Comparison of ENCODE assay signal across 8 mouse cellular contexts in the genomic region with DNA sequence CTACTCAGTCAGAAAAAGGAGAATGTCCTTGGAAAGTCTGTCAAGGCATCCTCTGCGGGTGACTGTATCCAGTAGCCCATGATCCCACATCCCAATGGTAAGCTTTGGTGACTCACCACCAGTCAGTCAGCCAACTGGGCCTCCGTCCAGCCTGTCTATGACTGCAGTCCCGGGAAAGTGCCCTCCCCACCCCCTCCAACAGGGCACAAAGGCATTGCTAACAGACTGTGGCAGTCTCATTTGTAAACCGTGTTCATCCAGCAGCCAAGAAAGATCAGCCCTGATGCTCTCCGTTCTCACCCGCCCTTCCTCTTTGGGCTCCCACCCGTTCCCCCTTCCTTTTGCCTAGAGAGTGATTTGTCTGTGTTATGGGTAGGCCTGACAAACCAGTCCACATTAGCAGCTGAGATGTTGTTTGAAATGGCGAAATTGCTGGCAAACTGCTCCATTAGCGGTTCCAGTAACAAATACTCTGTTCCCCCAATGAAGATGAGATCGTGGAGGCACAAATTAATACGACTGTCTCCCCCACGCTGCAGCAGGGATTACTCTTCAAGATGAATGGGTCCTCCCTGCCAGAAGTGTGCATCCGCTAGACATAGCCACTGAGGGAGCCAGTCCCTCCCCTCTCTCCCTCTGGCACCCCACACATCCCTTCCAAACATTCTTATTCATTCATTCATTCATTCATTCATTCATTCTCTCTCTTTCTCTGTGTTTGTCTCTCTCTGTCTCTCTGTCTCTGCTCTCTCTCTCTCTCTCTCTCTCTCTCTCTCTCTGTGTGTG.
DNase-seq lines count a peak whose midpoint lies in the region; ATAC-seq and TF ChIP-seq lines count a peak whose summit lies in the region.
"Had no signal": no experiment of that assay in that cellular context is flagged by ENCODE, and none has a peak within 500 bp of the region (broad histone marks: within the 10 kb centered on the region; RNA-seq: fewer than 3 reads in every experiment).

No protein-coding gene starts in this region.

- H3K9me3 ChIP-seq in lung, embryonic 14.5 days (ENCODE audit: low read depth, low read length), result no peaks in the 10 kb centered on the region
- no peaks in the 10 kb centered on the region for H3K9me3 ChIP-seq in liver, postnatal 0 days (ENCODE audit: low read length)
- H3K9me3 ChIP-seq: liver, embryonic 15.5 days had no signal

- H3K36me3 ChIP-seq in lung, embryonic 14.5 days (ENCODE audit: insufficient read depth), result no peaks in the 10 kb centered on the region
- H3K36me3 ChIP-seq in liver, postnatal 0 days (replicated peaks; ENCODE audit: insufficient read depth, low read length), result no peaks in the 10 kb centered on the region
- H3K36me3 ChIP-seq: liver, embryonic 15.5 days had no signal

- WGBS in cerebellum, adult 2 months, result 12% methylated on average over 13 of the region's 13 CpGs
- 64% methylated on average over 13 of the region's 13 CpGs for WGBS in lung, embryonic 14.5 days
- 72% methylated on average over 13 of the region's 13 CpGs for WGBS in liver, postnatal 0 days (ENCODE audit: insufficient replicate concordance)

- H3K4me1 ChIP-seq in cerebellum, adult 2 months (ENCODE audit: control insufficient read depth, insufficient read depth, low read length), result peaks cover 12% of the 10 kb centered on the region; the same call in 1 of the 2 replicates
- no peaks in the 10 kb centered on the region for H3K4me1 ChIP-seq in lung, embryonic 14.5 days (ENCODE audit: insufficient read depth)
- H3K4me1 ChIP-seq in liver, postnatal 0 days (ENCODE audit: insufficient read depth), result no peaks in the 10 kb centered on the region
- H3K4me1 ChIP-seq: liver, embryonic 15.5 days had no signal

- no peak overlapping the region for H3K9ac ChIP-seq in lung, embryonic 14.5 days
- no peak overlapping the region for H3K9ac ChIP-seq in liver, postnatal 0 days (replicated peaks)
- H3K9ac ChIP-seq: liver, embryonic 15.5 days had no signal

- no peak for TF ChIP-seq EP300 in liver, postnatal 0 days (IDR thresholded peaks at IDR 0.05; ENCODE audit: low read depth)

- no peak overlapping the region for H3K4me3 ChIP-seq in cerebellum, adult 2 months (replicated peaks; ENCODE audit: insufficient read depth, low read depth, low read length)
- H3K4me3 ChIP-seq in lung, embryonic 14.5 days (ENCODE audit: low read depth, low read length), result no peak overlapping the region
- H3K4me3 ChIP-seq in liver, postnatal 0 days (ENCODE audit: low read depth, low read length), result no peak overlapping the region
- H3K4me3 ChIP-seq: liver, embryonic 15.5 days had no signal

- no peaks in the 10 kb centered on the region for H3K27me3 ChIP-seq in cerebellum, adult 2 months (ENCODE audit: control insufficient read depth, insufficient read depth, low read length)
- H3K27me3 ChIP-seq in lung, embryonic 14.5 days (ENCODE audit: insufficient read depth, low read length), result no peaks in the 10 kb centered on the region
- H3K27me3 ChIP-seq in liver, postnatal 0 days (ENCODE audit: insufficient read depth, low read length), result no peaks in the 10 kb centered on the region
- H3K27me3 ChIP-seq: liver, embryonic 15.5 days had no signal

- no peak for TF ChIP-seq CTCF in cerebellum, adult 2 months (IDR thresholded peaks at IDR 0.05; ENCODE audit: borderline replicate concordance, insufficient read depth, low read depth, low read length)
- TF ChIP-seq CTCF in lung, embryonic 14.5 days (IDR thresholded peaks at IDR 0.05; ENCODE audit: low read depth), result no peak
- no peak for TF ChIP-seq CTCF in liver, postnatal 0 days (IDR thresholded peaks at IDR 0.05; ENCODE audit: low read depth)

- H3K27ac ChIP-seq in cerebellum, adult 2 months (ENCODE audit: insufficient read depth, low read length), result no peak overlapping the region
- no peak overlapping the region for H3K27ac ChIP-seq in lung, embryonic 14.5 days (ENCODE audit: low read depth)
- H3K27ac ChIP-seq in liver, postnatal 0 days (ENCODE audit: low read depth), result no peak overlapping the region
- H3K27ac ChIP-seq: liver, embryonic 15.5 days had no signal

- peak; percentile 96 for DNase-seq in adrenal gland, adult 8-10 months
- peak; percentile 95 to 97 for DNase-seq in cerebellum, adult 2 months
- DNase-seq in gonadal fat pad, adult 2 months (ENCODE audit: low read depth), result peak; percentile 27
- peak; percentile 17 to 33 for DNase-seq in kidney, adult 8-10 months
- DNase-seq in lung, embryonic 14.5 days, result peak; percentile 68
- peak; percentile 65 to 70 for DNase-seq in right cerebral cortex, postnatal 36 days (ENCODE audit: low spot score in 2 of 2)
- DNase-seq in liver, postnatal 0 days, result no peak

- no peak for TF ChIP-seq POLR2A in cerebellum, adult 2 months (IDR thresholded peaks at IDR 0.05; ENCODE audit: borderline replicate concordance, insufficient read depth, low read length)

- ATAC-seq in lung, embryonic 14.5 days (ENCODE audit: insufficient read depth), result peak; percentile 71
- no peak for ATAC-seq in liver, postnatal 0 days

- H3K4me2 ChIP-seq in lung, embryonic 14.5 days, result no peak overlapping the region
- no peak overlapping the region for H3K4me2 ChIP-seq in liver, postnatal 0 days (ENCODE audit: low read depth, low read length)
- H3K4me2 ChIP-seq: liver, embryonic 15.5 days had no signal
